8 mouse cellular contexts compared by ENCODE assay signal in genomic region chr7:45717918-45718297, GRCm38 (mm10). TPM values are rescaled to one million over a fixed set of nuclear protein-coding genes. Genes with fewer than 3 reads are reported as not detected.
DNase-seq lines count a peak whose midpoint lies in the region; ATAC-seq lines count a peak whose summit lies in the region.

Sphk2 (minus strand) TSS chr7:45718002.

- H3K4me2 ChIP-seq in hindbrain, embryonic 16.5 days (ENCODE audit: low read length) = peak within 1 kb of the TSS; percentile 87

- peaks cover 25% of the 10 kb centered on the region for H3K36me3 ChIP-seq in hindbrain, embryonic 16.5 days (ENCODE audit: control insufficient read depth, insufficient read depth, low read length)
- peaks cover 15% of the 10 kb centered on the region; the same call in 1 of the 2 replicates for H3K36me3 ChIP-seq in macrophage (ENCODE audit: inconsistent target)

- H3K9ac ChIP-seq in hindbrain, embryonic 16.5 days (ENCODE audit: low read depth, low read length) = peak within 1 kb of the TSS; percentile 88

- no peaks in the 10 kb centered on the region for H3K27me3 ChIP-seq in hindbrain, embryonic 16.5 days (replicated peaks; ENCODE audit: control insufficient read depth, insufficient read depth, low read length)

- peaks cover 42% of the 10 kb centered on the region for H3K4me1 ChIP-seq in hindbrain, embryonic 16.5 days (ENCODE audit: control insufficient read depth, insufficient read depth, low read depth, low read length)

- DNase-seq in T-cell, adult 2 months (ENCODE audit: low spot score) = peak; percentile 98
- DNase-seq in cerebellum, postnatal 36 days = peak; percentile 98 to 99
- peak; percentile 98 for DNase-seq in gastrocnemius, adult 18-20 months (ENCODE audit: low spot score)
- DNase-seq in left cerebral cortex, adult 18-20 months (ENCODE audit: low spot score in 2 of 2) = peak; percentile 98 to 99
- peak; percentile 98 for DNase-seq in right cerebral cortex, adult 18-20 months
- DNase-seq in urinary bladder, postnatal 10 days (ENCODE audit: low spot score) = peak; percentile 97

- peak within 1 kb of the TSS; percentile 71 for H3K4me3 ChIP-seq in hindbrain, embryonic 16.5 days (ENCODE audit: low read length)
- H3K4me3 ChIP-seq in macrophage (ENCODE audit: inconsistent target) = peak within 1 kb of the TSS; percentile 81

- peaks cover 56% of the 10 kb centered on the region for H3K79me2 ChIP-seq in macrophage (ENCODE audit: inconsistent target)

- H3K27ac ChIP-seq in hindbrain, embryonic 16.5 days (ENCODE audit: low read depth, low read length) = peak within 1 kb of the TSS; percentile 92
- H3K27ac ChIP-seq in macrophage = peak within 1 kb of the TSS; percentile 98

- ATAC-seq in hindbrain, embryonic 16.5 days = peak; percentile 81

- H3K9me3 ChIP-seq in hindbrain, embryonic 16.5 days (ENCODE audit: control insufficient read depth, low read length) = no peaks in the 10 kb centered on the region

- WGBS in hindbrain, embryonic 16.5 days = under 1% methylated on average over 41 of the region's 41 CpGs
- WGBS in macrophage (ENCODE audit: missing documents) = under 1% methylated on average over 41 of the region's 41 CpGs

RNA-seq across cellular contexts. Expression of gene Sphk2, which starts in this region (rescaled TPM):
- total RNA-seq in gastrocnemius, adult 18-20 months (2021) = 10 to 100 TPM; 15.2 to 15.6 TPM
- 23.9 and 28.3 TPM in 2 replicates for polyA plus RNA-seq in hindbrain, embryonic 16.5 days (2015; fragmentation: Nextera tagmentation; extraction: Ambion mirVana)
- 10 to 100 TPM; 32.3 to 33.0 TPM for total RNA-seq in left cerebral cortex, adult 18-20 months (2021)
- total RNA-seq in macrophage (2018; cell fraction: chromatin; rRNA removed) = 10 to 100 TPM; 15.7 to 99.3 (median 64.0) TPM
- total RNA-seq in macrophage (2018; cell fraction: cytosol; rRNA removed) = 100 to 1,000 TPM in 2 of 26 experiments, 10 to 100 TPM in 24; 25.4 to 107 (median 74.2) TPM
- total RNA-seq in macrophage (2018; cell fraction: nucleus; rRNA removed) = 100 to 1,000 TPM in 6 of 26 experiments, 10 to 100 TPM in 20; 24.7 to 132 (median 74.8) TPM
- 47.1 to 55.5 TPM (median 51.5 TPM) in 3 replicates for polyA plus RNA-seq in macrophage (2018)

Comparison
In these comparisons a context has a peak if more than half of its experiments do, and no peak if none do; other contexts are left out.
1. Peak in every context shown above with its lines: DNase-seq, ATAC-seq, H3K4me3 ChIP-seq and H3K27ac ChIP-seq.